Mouse (Mus musculus) frontal cortex, adult 2 months (tissue): ENCODE data around the gene Sowaha. TPM values are rescaled to one million over a fixed set of nuclear protein-coding genes. Genes with fewer than 3 reads are reported as not detected.

Source experiments
- DNase-seq, 2 experiments: peaks; one replicate each; pipeline ENCODE4 v3.0.0; 2022; ENCODE audit warnings: low spot score in 1 of 2; ENCODE audit errors: extremely low spot score in 1 of 2
- polyA plus RNA-seq: library from polyadenylated mRNA; depleted of rRNA; stranded (reverse); fragments of >200 nt; gene quantifications from 2 replicates; pipeline ENCODE4 v1.2.3, GENCODE M21; 2012

Sowaha gene
- polyA plus RNA-seq, 1 experiment = 43.3 TPM

DNA sequence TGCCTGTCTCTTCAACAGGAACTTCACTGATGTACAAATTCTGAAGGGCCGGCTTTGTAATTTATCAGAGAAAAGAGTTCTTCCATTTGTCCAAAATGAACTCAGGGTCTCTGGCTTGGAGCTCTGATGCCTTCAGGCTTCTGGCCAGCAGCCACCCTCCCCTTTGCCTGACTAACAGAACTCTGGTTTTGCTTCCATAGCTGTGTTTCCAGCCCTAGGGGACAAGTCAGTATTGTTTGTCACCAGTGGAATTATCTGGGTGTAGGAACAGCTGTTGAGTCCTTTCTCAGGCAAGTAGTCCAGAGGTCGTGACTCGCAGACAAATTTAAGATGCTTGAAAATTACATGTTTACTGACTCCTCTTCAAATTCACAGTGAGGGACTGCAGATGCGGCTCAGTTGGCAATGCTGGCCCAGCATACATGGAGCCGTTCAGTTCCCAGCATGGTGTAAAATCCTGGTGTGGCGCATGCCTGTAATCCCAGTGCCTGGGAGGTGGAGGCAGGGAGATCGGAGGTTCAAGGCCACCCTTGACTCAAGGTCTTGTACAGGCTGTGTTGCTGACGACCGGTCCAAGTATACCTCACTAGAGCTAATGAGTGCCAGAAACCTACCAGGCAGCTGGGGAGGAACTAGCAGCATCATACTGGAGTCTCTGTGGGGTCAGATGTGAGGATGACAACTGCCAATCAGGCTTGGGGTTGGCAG, 27.2 kb upstream of the Sowaha start:
- DNase-seq = no peak

DNA sequence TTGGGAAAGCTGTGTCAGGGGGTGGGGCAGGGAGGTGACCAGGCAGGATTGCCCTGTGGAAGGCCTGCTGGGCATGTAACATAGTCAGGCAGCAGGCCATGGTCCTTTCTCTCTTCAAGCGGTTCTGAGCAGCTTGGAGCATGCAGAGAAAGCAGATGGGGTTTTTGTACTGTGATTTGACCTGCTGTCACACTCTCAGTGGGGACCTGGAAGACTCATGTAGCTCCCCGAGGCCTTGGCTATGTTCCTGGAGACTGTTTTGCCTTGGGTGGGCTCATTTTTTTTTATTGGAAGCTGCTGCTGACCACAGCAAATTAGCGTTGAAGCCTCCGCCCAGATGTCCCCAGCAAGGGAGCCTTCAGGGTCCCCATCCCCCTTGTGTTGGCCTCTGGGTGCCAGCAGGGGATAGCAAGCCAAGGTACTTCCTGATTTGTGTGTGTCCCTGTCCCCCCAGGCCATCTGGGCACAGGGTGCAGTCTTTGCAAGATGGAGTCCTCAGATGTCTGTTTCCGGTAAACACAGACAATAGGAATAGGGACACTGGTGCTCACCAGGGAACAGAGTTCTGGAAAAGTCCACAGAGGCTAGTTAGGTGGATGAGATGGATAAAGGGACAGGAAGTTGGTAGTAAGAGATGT, 25.1 kb upstream of the Sowaha start:
- DNase-seq = no peak

DNA sequence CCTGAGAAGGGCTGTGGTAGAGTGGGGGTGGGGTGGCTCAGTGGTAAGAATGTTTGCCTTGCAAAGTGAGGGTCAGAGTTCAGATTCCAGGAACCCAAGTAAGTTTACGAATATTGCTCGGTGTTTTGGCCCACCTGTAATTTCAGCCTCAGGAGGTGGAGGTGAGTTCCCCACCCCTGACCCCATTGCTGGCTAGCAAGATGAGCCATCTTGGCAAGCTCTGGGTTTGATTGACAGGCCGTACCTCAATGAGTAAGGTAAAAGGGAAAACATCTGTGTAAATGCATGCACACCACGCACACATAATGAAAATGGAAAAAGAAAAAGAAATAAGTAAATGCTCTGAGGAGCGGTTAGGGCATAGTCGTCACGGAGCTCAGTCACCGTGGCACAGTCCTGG, 24.3 kb upstream of the Sowaha start:
- no peak for DNase-seq

DNA sequence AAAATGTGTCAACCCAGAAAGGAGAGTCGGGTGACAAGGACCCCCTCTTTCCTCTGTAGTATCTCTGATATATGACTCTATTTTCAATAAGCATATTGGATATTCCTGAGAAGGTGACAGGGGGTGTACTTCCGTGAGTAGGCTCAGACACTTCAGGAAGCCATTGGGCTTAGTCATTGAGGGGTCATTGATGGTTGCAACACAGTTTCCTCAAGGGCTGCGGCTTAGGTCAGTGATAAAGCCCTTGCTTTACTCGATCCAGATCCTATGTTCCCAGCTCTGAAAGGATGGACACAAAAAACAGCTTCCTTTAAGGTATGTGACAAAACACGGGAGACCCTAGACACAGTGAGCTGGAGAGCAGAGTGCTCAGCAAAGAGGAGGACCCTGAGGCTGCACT, 23.7 kb upstream of the Sowaha start:
- DNase-seq = no peak

DNA sequence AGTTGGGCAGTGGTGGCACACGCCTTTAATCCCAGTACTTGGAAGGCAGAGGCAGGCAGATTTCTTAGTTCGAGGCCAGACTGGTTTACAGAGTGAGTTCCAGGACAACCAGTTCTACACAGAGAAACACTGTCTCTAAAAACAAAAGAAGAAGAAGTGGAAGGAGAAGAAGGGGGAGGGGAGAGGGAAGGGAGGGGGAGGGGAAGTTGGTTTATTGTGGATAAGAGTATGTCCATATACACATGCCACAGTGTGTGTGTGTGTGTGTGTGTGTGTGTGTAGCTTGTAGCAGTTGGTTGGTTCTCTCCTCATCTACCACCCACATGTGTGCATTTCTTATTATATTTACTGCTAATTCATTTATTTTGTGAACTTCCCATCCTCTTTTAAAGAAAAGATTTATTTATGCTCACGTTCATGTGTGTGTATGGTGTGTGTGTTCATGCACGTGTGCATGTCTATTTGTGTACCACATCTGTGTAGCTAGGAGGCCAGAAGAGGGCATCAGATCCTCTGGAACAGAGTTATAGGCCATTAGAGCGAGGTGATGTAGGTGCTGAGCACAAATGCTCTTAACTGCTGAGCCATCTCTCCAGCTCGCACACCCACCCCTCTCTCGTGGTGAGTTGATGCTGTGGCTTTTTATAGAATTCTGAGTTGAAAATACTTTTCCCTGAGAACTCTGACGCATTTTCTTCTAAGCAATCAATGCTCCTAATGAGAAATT, 22.1 kb upstream of the Sowaha start:
- peak in 1 of 2 experiments; percentile 72 for DNase-seq

DNA sequence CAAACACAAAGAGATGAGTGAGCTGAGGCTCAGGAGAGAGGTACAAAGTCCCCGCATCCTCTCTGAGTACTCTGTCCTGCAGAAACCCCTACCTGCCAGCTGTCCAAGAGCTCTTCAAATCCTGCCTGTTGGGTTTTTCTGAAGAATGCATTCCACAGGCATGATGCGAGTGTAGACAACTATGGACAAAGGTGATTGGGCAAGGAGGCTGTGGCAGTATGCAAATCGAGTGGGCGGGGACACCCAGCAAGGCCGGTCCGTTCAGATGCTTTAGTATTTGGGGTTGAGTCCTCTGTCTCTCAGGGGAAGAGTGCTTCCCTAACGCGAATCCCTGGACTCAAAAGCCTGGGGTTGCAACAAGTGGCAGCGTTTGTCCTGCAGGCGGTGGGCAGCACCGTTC, 20.5 kb upstream of the Sowaha start:
- no peak for DNase-seq

DNA sequence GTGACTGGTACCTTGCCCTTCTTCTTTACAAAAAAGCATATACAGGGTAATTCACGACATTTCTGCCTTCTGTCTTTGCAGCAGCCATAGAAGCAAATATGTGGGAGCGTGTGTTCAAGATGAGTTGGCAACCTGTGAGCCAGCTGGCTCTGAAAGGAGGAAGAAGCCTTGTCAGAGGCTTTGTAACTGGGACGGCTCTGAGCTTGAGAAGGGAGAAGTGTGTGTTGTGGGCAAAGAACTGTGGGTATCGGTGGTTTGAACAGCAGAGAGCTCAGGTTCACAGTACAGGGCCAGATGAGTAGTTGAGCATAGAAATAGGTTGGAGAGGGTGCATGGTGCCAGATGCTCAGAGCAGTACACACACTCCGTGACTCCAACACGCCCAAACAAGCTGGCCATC, 16.9 kb upstream of the Sowaha start:
- peak in 1 of 2 experiments; percentile 74 for DNase-seq

DNA sequence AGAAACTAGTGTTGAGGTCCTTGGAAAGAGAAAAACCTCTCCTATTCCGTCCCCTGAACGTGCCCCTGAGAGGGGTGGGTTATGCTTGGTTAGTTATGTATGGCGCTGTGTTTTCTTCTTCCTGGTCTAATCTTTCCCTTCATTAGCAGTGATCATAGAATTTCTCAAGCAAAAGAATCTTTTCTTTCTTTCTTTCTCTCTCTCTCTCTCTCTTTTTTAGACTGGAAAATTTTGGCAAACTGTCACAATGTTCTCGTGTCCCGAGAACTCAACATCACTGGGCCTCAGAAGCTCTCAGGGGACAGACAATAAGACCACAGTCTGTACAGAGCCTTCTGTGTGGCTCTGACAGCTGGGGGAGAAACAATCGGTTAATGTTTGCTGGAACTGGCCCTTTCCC, 15.3 kb upstream of the Sowaha start:
- DNase-seq = no peak

DNA sequence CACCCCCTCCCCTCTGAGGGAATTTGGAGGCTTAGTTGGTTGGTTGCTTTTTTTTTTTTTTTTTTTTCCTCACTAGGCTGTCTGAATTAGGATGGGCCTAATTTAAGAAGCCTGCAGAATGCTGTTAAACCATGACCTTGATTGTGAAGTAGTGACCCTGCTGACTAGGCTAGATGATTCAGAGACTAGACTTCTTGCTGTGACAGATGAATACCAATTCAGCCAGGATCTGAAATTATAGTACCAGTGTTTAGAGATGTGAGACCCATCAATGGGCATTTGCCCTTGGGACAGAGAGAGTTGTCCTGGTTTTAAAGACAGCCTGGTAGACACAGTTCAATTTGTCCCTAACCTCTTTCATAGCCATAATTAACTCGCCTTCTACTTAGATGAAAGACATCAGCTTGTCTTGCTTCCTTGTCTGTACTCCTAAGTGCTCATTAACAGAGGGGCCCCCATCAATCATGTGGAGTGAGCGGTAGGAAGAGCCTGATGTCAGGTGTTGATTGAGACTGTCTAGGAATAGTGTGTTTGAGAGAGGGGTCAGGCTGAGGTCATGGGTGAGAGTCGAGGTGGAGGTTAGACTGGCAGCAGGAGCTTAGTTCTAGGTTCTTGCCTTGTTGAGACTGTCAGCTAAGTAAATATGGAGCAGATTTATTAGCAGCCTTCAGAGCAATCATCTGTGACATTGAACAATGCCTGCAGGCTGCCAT, 13.3 kb upstream of the Sowaha start:
- DNase-seq = no peak

DNA sequence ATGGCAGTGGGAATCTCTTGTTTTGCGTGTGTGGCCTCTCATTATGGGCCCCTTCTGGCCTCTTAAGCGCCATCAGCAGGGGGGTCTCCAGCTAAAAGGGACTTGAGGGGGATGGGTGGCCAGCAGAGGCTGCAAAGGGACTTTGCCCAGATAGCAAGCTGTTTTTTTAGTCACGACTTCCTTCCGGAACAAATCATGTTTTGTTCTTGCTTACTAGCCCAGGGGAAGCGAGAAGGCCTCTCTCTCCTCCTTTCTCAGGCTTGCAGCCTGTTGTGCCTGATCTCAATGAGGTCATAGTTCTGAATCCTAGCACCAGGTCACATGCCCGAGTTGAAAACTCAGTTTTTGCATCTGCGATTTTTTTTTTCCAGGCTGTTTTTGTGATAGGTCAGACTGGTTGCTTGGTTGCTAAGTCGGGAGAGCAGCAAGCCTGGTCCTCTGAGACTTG, 11.9 kb upstream of the Sowaha start:
- no peak for DNase-seq

DNA sequence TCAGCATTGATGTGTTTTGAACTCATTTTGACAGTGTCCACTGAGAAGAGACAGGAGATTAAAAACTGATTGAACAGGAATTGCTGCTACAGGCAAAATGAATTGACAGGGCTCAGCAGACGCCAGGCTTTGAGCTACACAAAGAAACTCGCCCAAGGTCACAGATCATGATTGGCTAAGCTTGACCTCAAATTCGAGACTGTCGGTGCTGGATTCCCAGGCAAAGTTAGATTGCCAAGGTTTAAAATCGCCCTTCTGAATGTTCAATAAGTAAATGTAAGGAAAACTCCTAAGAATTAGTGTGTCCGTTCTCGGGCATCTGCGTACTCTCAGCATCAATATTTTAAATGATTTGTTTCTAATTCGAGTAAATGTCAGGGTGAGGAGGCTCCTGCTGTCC, 9.3 kb upstream of the Sowaha start:
- no peak for DNase-seq

DNA sequence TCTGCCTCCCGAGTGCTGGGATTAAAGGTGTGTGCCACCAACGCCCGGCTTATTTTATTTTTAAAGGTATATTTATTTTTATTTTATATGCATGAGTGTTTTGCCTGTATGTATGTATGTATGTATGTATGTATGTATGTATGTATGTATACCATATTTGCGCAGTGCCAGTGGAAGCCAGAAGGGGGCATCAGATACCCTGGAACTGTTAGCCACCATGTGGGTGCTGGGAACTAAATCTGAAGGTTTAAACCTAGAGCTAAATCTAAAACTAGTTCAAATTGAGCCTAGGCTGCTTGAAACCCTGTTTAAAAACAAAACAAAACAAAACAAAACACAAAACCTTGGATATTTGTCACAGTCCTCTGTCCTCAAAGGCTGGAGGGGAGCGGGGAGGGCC, 8.9 kb upstream of the Sowaha start:
- no peak for DNase-seq

DNA sequence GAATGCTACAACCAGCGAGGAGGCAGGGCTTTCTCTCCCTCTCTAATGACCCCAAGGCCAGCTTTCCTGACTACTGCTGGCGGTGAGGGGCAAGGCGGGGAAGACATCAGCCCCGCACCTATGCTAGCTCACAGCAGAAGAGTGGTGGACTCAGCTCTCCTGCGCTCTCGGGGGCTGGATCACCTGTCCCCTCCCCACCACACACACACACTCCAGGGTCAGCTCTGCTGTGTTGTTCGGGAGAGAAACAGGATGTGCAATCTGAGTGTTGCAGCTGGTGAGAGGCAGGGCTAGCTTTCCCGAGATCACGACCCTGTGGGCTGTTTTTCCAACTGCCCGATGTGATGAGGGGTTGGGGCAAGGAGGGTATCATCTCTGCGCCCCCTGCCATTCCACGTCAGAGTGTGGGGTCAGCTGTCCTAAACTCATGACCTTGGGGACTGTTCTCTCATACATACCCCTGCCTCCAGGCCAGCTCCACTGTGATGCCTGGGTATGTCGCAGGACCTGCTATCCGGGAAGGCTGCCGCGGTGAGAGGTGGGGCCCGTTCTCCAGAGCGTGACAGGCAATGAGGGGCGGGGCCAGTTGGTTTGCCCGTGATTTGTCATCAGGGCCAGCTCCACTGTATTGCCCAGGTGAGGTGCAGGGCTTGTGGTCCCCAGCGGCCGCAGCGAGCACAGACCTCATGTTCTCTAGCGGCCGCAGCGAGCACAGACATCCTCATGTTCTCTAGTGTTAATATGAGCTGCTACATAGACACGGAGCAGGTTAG, 6.9 kb upstream of the Sowaha start:
- DNase-seq = no peak

DNA sequence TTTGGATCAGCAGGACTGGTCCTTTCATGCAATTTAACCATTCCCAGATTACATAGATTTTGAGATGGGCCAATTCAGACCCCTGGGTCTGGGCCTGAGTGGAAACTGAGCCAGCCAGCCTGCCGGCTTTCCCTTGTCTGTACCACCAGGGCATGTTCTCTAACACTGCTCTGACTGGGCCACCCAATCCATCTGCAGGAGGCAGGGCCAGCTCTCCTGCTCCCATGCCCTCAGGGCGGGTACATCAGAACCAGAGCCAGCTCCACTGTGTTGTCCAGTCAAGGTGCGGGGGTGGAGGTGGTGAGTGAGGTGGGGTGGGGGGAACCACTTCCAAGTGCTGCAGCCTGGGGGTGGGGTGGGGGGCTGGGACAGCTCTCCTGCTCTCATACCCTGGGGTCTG, 6.3 kb upstream of the Sowaha start:
- DNase-seq = no peak

DNA sequence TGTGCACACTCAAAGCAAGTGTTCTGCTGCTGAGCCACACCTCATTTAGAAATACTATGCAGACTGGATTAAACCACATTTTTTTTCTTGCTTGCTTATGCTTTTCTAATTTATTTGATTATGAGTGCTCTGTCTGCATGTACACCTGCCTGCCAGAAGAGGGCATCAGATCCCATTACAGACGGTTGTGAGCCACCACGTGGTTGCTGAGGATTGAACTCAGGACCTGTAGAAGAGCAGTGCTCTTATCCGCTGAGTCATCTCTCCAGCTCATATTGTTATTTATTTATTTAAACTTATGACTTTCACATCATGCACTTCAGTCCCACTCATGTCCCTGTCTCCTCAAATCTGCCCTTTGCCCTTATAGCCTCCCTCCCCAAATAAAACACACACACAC, 5.6 kb upstream of the Sowaha start:
- DNase-seq = no peak

DNA sequence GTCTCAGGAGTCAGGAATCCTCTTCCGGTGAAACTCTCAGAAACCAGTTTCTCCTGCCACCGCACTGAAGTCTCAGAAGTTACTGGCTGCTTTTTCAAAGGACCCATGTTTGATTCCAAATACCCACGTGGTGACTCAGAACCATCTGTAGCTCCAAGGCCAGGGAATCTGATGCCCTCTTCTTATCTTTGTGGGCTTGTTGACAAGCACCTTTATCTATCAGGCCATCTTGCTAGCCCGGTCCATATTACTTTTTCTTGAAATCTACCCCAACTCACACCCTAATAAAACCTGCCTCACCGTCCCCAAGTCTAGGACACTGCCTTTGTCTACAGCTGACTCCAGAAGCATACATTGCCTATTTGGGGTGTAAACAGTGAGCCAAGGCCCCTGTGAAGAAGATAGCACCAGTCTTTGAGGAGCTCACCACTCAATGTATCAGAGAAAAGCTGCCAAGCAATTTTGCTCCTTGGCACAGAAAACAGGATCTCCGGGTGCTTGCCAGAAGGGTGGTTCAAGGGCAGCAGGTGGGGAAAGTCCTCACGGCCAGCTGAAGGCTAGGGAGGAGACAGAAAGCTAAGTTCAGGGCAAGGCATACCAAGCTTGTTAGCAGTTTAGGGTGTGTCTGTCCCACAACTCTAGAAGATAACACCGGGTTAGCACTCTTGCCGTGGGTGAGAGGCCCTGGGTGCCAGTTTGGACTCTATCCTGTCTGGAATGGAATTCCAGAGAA, 3.3 kb upstream of the Sowaha start:
- DNase-seq = no peak

DNA sequence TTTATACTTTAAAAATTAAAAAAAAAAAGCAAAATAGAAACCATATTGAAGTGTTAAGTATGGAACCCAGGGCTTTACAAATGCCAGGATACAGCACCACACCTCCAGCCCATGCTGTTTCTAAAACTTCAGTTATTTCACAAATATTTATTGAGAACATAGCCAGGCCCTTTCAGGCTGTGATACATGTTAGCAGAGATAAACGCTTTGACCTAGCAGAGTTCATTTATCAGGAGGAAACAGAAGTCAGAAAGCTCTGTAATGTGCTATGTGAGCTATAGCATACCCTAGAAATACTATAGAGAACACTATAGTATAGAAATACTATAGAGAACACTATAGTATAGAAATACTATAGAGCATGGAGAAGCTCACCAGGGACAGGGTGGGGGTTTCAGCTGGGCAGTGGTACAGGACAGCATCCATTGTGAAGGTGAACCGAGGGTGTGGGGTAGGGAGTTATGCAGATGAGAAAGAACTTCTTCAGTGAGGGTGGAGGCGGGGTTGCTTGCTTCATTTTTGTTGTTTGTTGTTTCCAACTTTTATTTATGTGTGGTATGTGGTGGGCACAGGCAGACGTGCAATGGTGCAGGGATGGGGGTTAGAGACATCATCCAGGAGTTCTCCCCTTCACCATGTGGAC, 1.1 kb upstream of the Sowaha start:
- DNase-seq = no peak

DNA sequence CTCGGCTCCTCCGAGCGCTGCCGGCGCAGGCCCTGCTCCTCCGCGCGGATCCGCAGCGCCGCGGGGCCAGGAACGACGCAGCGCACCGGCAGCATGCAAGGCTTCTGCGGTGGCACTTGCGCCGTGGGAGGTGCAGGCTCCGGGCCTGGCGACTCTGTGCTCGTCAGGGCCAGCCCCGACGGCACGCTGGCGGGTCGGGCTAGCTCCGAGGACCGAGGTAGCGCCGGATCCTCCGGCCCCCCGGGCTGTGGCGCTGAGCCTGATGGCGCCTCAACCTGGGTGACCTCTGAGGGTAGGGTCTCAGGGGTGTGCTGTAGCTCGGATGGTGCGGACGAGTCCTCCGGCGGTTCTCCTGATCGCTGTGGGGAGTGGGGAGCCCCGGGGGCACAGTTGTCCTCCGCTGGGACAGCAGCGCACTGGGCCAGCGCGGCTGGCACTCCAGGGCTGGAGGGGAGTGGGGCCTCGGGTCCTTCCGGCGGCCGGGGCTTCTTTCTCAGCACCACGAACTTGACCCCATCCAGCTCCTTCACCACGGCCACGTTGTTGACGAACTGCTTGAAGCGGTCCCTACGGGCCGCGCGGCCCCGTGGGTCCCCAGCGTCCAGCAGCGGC, 797 bp downstream of the Sowaha start:
- DNase-seq = peak in 1 of 2 experiments; percentile 48
